28 mouse cellular contexts compared by ENCODE assay signal in genomic region chr4:123246221-123246620, GRCm38 (mm10). TPM values are rescaled to one million over a fixed set of nuclear protein-coding genes. Genes with fewer than 3 reads are reported as not detected.
A peak's percentile ranks its signal among the peaks of the same experiment; 100 is the strongest.
DNase-seq lines count a peak whose midpoint lies in the region; ATAC-seq and TF ChIP-seq lines count a peak whose summit lies in the region.
"Had no signal": no experiment of that assay in that cellular context is flagged by ENCODE, and none has a peak within 500 bp of the region (broad histone marks: within the 10 kb centered on the region; RNA-seq: fewer than 3 reads in every experiment).

No protein-coding gene starts in this region.

- H3ac ChIP-seq in myocyte (ENCODE audit: control insufficient read depth, insufficient read length): no peak overlapping the region

- no peak for TF ChIP-seq EP300 in heart, adult 2 months (IDR thresholded peaks at IDR 0.05; ENCODE audit: insufficient read depth, low read depth, low read length)

- H3K27me3 ChIP-seq in heart, adult 2 months (ENCODE audit: control insufficient read depth, insufficient read depth, low read length): no peaks in the 10 kb centered on the region
- no peaks in the 10 kb centered on the region for H3K27me3 ChIP-seq in intestine, embryonic 16.5 days (replicated peaks; ENCODE audit: control insufficient read depth, insufficient read depth, low read length)
- no peaks in the 10 kb centered on the region for H3K27me3 ChIP-seq in intestine, embryonic 15.5 days (replicated peaks)
- H3K27me3 ChIP-seq in megakaryocyte, embryonic 14.5 days (replicated peaks): peaks cover 82% of the 10 kb centered on the region
- H3K27me3 ChIP-seq in myocyte (ENCODE audit: control insufficient read depth, insufficient read depth, insufficient read length): no peaks in the 10 kb centered on the region
- H3K27me3 ChIP-seq: embryonic facial prominence, embryonic 15.5 days; forebrain, embryonic 15.5 days; hindbrain, embryonic 15.5 days; neural tube, embryonic 15.5 days; stomach, embryonic 15.5 days had no signal

- peaks cover 6% of the 10 kb centered on the region; the same call in 1 of the 2 replicates for H3K36me3 ChIP-seq in heart, adult 2 months (ENCODE audit: control insufficient read depth, insufficient read depth, low read length)
- 0 out of 2 replicates have a peak, but pooled peaks cover 2% of the 10 kb centered on the region for H3K36me3 ChIP-seq in intestine, embryonic 16.5 days (ENCODE audit: control insufficient read depth, insufficient read depth, low read length)
- H3K36me3 ChIP-seq in intestine, embryonic 15.5 days: no peaks in the 10 kb centered on the region
- no peaks in the 10 kb centered on the region for H3K36me3 ChIP-seq in megakaryocyte, embryonic 14.5 days (replicated peaks; ENCODE audit: low read length)
- H3K36me3 ChIP-seq in myocyte (ENCODE audit: control insufficient read depth, insufficient read depth): no peaks in the 10 kb centered on the region
- H3K36me3 ChIP-seq: embryonic facial prominence, embryonic 15.5 days; forebrain, embryonic 15.5 days; hindbrain, embryonic 15.5 days; liver, embryonic 13.5 days; neural tube, embryonic 15.5 days; stomach, embryonic 15.5 days had no signal

- DNase-seq in heart, adult 2 months: no peak
- DNase-seq in heart, adult 8-10 months (ENCODE audit: low spot score): no peak
- DNase-seq in left cerebral cortex, adult 2 months (ENCODE audit: extremely low spot score in 1 of 2, low spot score in 2 of 2): no peak
- DNase-seq: adrenal gland, postnatal 14 days; cerebellum, adult 8-10 months; cerebellum, postnatal 36 days; embryo, embryonic 11 days; gastrocnemius, postnatal 14 days; kidney, postnatal 14 days; liver, embryonic 13.5 days; right cerebral cortex, adult 18-20 months; right cerebral cortex, postnatal 4 days; thymus, adult 18-20 months; thymus, postnatal 36 days had no signal

- H3K4me3 ChIP-seq in heart, adult 2 months: no peak overlapping the region
- no peak overlapping the region for H3K4me3 ChIP-seq in intestine, embryonic 16.5 days (ENCODE audit: low read length)
- no peak overlapping the region for H3K4me3 ChIP-seq in intestine, embryonic 15.5 days (replicated peaks)
- peak overlapping the region; percentile 16 for H3K4me3 ChIP-seq in megakaryocyte, embryonic 14.5 days (replicated peaks)
- H3K4me3 ChIP-seq in myocyte: no peak overlapping the region
- no peak overlapping the region for H3K4me3 ChIP-seq in left cerebral cortex, adult 2 months
- H3K4me3 ChIP-seq: embryonic facial prominence, embryonic 15.5 days; forebrain, embryonic 15.5 days; hindbrain, embryonic 15.5 days; liver, embryonic 13.5 days; neural tube, embryonic 15.5 days; stomach, embryonic 15.5 days had no signal

- H3K9me3 ChIP-seq in intestine, embryonic 16.5 days (ENCODE audit: control insufficient read depth, low read length): no peaks in the 10 kb centered on the region
- no peaks in the 10 kb centered on the region for H3K9me3 ChIP-seq in intestine, embryonic 15.5 days
- no peaks in the 10 kb centered on the region; the same call in 1 of the 2 replicates for H3K9me3 ChIP-seq in megakaryocyte, embryonic 14.5 days
- H3K9me3 ChIP-seq: embryonic facial prominence, embryonic 15.5 days; forebrain, embryonic 15.5 days; hindbrain, embryonic 15.5 days; liver, embryonic 13.5 days; neural tube, embryonic 15.5 days; stomach, embryonic 15.5 days had no signal

- peak overlapping the region; percentile 83 for H3K27ac ChIP-seq in heart, adult 2 months
- H3K27ac ChIP-seq in intestine, embryonic 16.5 days (ENCODE audit: low read length): 0 out of 2 replicates have a peak overlapping the region, but pooled peaks have one; percentile 3
- no peak overlapping the region for H3K27ac ChIP-seq in intestine, embryonic 15.5 days
- H3K27ac ChIP-seq in left cerebral cortex, adult 2 months: no peak overlapping the region
- H3K27ac ChIP-seq: embryonic facial prominence, embryonic 15.5 days; forebrain, embryonic 15.5 days; hindbrain, embryonic 15.5 days; liver, embryonic 13.5 days; neural tube, embryonic 15.5 days had no signal

- H3K4me2 ChIP-seq in intestine, embryonic 16.5 days (ENCODE audit: low read depth, low read length): no peak overlapping the region
- no peak overlapping the region for H3K4me2 ChIP-seq in intestine, embryonic 15.5 days (replicated peaks)
- H3K4me2 ChIP-seq in myocyte (ENCODE audit: low read depth): peak overlapping the region; percentile 52
- H3K4me2 ChIP-seq: embryonic facial prominence, embryonic 15.5 days; forebrain, embryonic 15.5 days; hindbrain, embryonic 15.5 days; liver, embryonic 13.5 days; midbrain, embryonic 11.5 days; neural tube, embryonic 15.5 days; stomach, embryonic 15.5 days had no signal

- TF ChIP-seq POLR2A in heart, adult 2 months (IDR thresholded peaks at IDR 0.05; ENCODE audit: insufficient read depth, low read depth, low read length): no peak
- no peak for TF ChIP-seq POLR2A in myocyte (IDR thresholded peaks at IDR 0.05; ENCODE audit: insufficient read length, low read depth)

- 75% methylated on average over 7 of the region's 7 CpGs for WGBS in heart, adult 2 months
- WGBS in intestine, embryonic 16.5 days: 85% methylated on average over 7 of the region's 7 CpGs
- 83% methylated on average over 7 of the region's 7 CpGs for WGBS in intestine, embryonic 15.5 days

- no peak for TF ChIP-seq CTCF in heart, adult 2 months (IDR thresholded peaks at IDR 0.05)
- no peak for TF ChIP-seq CTCF in left cerebral cortex, adult 2 months (IDR thresholded peaks at IDR 0.05)

- peaks cover 21% of the 10 kb centered on the region for H3K4me1 ChIP-seq in heart, adult 2 months (ENCODE audit: control insufficient read depth, insufficient read depth, low read length)
- H3K4me1 ChIP-seq in intestine, embryonic 16.5 days (ENCODE audit: control insufficient read depth, insufficient read depth, low read length): peaks cover 3% of the 10 kb centered on the region
- peaks cover 15% of the 10 kb centered on the region for H3K4me1 ChIP-seq in intestine, embryonic 15.5 days (replicated peaks)
- no peaks in the 10 kb centered on the region; the same call in 1 of the 2 replicates for H3K4me1 ChIP-seq in megakaryocyte, embryonic 14.5 days
- H3K4me1 ChIP-seq: forebrain, embryonic 15.5 days; hindbrain, embryonic 15.5 days; liver, embryonic 13.5 days; neural tube, embryonic 15.5 days had no signal

- H3K9ac ChIP-seq in heart, adult 2 months (ENCODE audit: low read depth, low read length): no peak overlapping the region
- H3K9ac ChIP-seq in intestine, embryonic 16.5 days (ENCODE audit: low read depth, low read length): no peak overlapping the region
- no peak overlapping the region for H3K9ac ChIP-seq in intestine, embryonic 15.5 days
- H3K9ac ChIP-seq: embryonic facial prominence, embryonic 15.5 days; forebrain, embryonic 15.5 days; hindbrain, embryonic 15.5 days; liver, embryonic 13.5 days; neural tube, embryonic 15.5 days; stomach, embryonic 15.5 days had no signal

- no peak for ATAC-seq in intestine, embryonic 16.5 days
- no peak for ATAC-seq in intestine, embryonic 15.5 days
- ATAC-seq in megakaryocyte, adult 5-6 weeks (ENCODE audit: poor library complexity, severe bottlenecking): no peak
- ATAC-seq: CD4-positive, CD25-positive, alpha-beta regulatory T cell, adult 4 months; forebrain, embryonic 15.5 days had no signal

- intact Hi-C loops in heart, adult 2 months (cut with DNase I): no loop called here
- intact Hi-C loops in left cerebral cortex, adult 2 months (cut with DNase I): no loop called here

- H3K79me2 ChIP-seq in heart, adult 2 months (replicated peaks; ENCODE audit: control insufficient read depth, insufficient read depth, low read length): no peaks in the 10 kb centered on the region
- no peaks in the 10 kb centered on the region for H3K79me2 ChIP-seq in myocyte (ENCODE audit: control insufficient read depth, insufficient read depth)

TF ChIP-seq in myocyte, 11 proteins besides CTCF, POLR2A, EP300 and RAD21 (continues in another document):
- TF ChIP-seq TCF3 (IDR thresholded peaks at IDR 0.05; ENCODE audit: insufficient read length, low read depth) (no peak), CEBPB (IDR thresholded peaks at IDR 0.05; ENCODE audit: insufficient read depth, poor library complexity, severe bottlenecking) (no peak)

RNA-seq across cellular contexts. Expression of gene Heyl, which starts 12.9 kb away (rescaled TPM):
- 10 to 100 TPM; 15.8 to 16.5 TPM for total RNA-seq in heart, adult 2 months (2021)
- polyA plus RNA-seq in heart, adult 2 months (2012; rRNA removed): 16.8 and 21.3 TPM in 2 replicates
- total RNA-seq in heart, adult 8-10 months (2022): 10 to 100 TPM in 3 of 4 experiments, 1 to 10 TPM in 1; 9.7 to 11.7 (median 10.9) TPM
- 10.7 and 12.0 TPM in 2 replicates for polyA plus RNA-seq in intestine, embryonic 16.5 days (2015; fragmentation: Nextera tagmentation; extraction: Ambion mirVana)
- 13.7 and 13.9 TPM in 2 replicates for polyA plus RNA-seq in intestine, embryonic 15.5 days (2015; fragmentation: Nextera tagmentation; extraction: Ambion mirVana)
- not detected in 2 replicates for polyA plus RNA-seq in megakaryocyte, embryonic 14.5 days (2012; ENCODE audit: insufficient read depth, low replicate concordance)
- total RNA-seq in megakaryocyte, adult 5-6 weeks (2015): not detected in 2 replicates
- not detected in 2 replicates for total RNA-seq in megakaryocyte, adult 5-6 weeks (2017)
- 30.2 TPM for polyA plus RNA-seq in myocyte (2012; fragmentation: generic; extraction: Trizol)
- 1 to 10 TPM; 2.7 to 3.9 TPM for total RNA-seq in left cerebral cortex, adult 2 months (2021)
- polyA plus RNA-seq: CD4-positive, CD25-positive, alpha-beta regulatory T cell, adult 4 months had no signal

RNA-seq across cellular contexts. Expression of gene Pabpc4, which starts 15.9 kb away (rescaled TPM):
- 100 to 1,000 TPM; 336 to 376 TPM for total RNA-seq in heart, adult 2 months (2021)
- 207 and 299 TPM in 2 replicates for polyA plus RNA-seq in heart, adult 2 months (2012; rRNA removed)
- 100 to 1,000 TPM; 323 to 392 (median 367) TPM for total RNA-seq in heart, adult 8-10 months (2022)
- polyA plus RNA-seq in intestine, embryonic 16.5 days (2015; fragmentation: Nextera tagmentation; extraction: Ambion mirVana): 31.6 and 36.7 TPM in 2 replicates
- 40.7 and 48.7 TPM in 2 replicates for polyA plus RNA-seq in intestine, embryonic 15.5 days (2015; fragmentation: Nextera tagmentation; extraction: Ambion mirVana)
- polyA plus RNA-seq in megakaryocyte, embryonic 14.5 days (2012; ENCODE audit: insufficient read depth, low replicate concordance): 478 and 1,194 TPM in 2 replicates
- 29.1 and 32.3 TPM in 2 replicates for total RNA-seq in megakaryocyte, adult 5-6 weeks (2015)
- 30.1 and 34.8 TPM in 2 replicates for total RNA-seq in megakaryocyte, adult 5-6 weeks (2017)
- 154 TPM for polyA plus RNA-seq in myocyte (2012; fragmentation: generic; extraction: Trizol)
- 10 to 100 TPM; 44.9 to 45.4 TPM for total RNA-seq in left cerebral cortex, adult 2 months (2021)

RNA-seq across cellular contexts. Expression of gene Nt5c1a, which starts 44.9 kb away (rescaled TPM):
- 10 to 100 TPM; 50.8 to 57.6 TPM for total RNA-seq in heart, adult 2 months (2021)
- polyA plus RNA-seq in heart, adult 2 months (2012; rRNA removed): 19.6 and 41.6 TPM in 2 replicates
- 10 to 100 TPM; 48.9 to 75.3 (median 70.1) TPM for total RNA-seq in heart, adult 8-10 months (2022)
- not detected in 2 replicates for polyA plus RNA-seq in intestine, embryonic 16.5 days (2015; fragmentation: Nextera tagmentation; extraction: Ambion mirVana)
- not detected in 2 replicates for polyA plus RNA-seq in intestine, embryonic 15.5 days (2015; fragmentation: Nextera tagmentation; extraction: Ambion mirVana)
- polyA plus RNA-seq in megakaryocyte, embryonic 14.5 days (2012; ENCODE audit: insufficient read depth, low replicate concordance): not detected in 2 replicates
- not detected in 2 replicates for total RNA-seq in megakaryocyte, adult 5-6 weeks (2015)
- not detected in 2 replicates for total RNA-seq in megakaryocyte, adult 5-6 weeks (2017)
- polyA plus RNA-seq in myocyte (2012; fragmentation: generic; extraction: Trizol): not detected
- 10 to 100 TPM in 1 of 2 experiments, 1 to 10 TPM in 1; 9.3 to 11.4 TPM for total RNA-seq in left cerebral cortex, adult 2 months (2021)
- polyA plus RNA-seq: CD4-positive, CD25-positive, alpha-beta regulatory T cell, adult 4 months; embryonic facial prominence, embryonic 15.5 days; forebrain, embryonic 15.5 days; intestine, embryonic 14.5 days; liver, embryonic 13.5 days; lung, embryonic 16.5 days; midbrain, embryonic 11.5 days; stomach, embryonic 15.5 days had no signal

Comparison
In these comparisons a context has a peak if more than half of its experiments do, and no peak if none do; other contexts are left out.
1. H3K27ac ChIP-seq: peak in heart, adult 2 months (single experiment) and intestine, embryonic 16.5 days (single experiment); none in intestine, embryonic 15.5 days (single experiment) and left cerebral cortex, adult 2 months (single experiment).
2. RNA of gene Heyl, which starts 12.9 kb away (polyA plus RNA-seq): 30.2 TPM in myocyte (single experiment), 16.8 to 21.3 TPM in heart, adult 2 months, 13.7 to 13.9 TPM in intestine, embryonic 15.5 days and 10.7 to 12.0 TPM in intestine, embryonic 16.5 days; not detected in megakaryocyte, embryonic 14.5 days; every median in the first group is over 10 times any median in the second.
3. RNA of gene Nt5c1a, which starts 44.9 kb away (polyA plus RNA-seq): 19.6 to 41.6 TPM in heart, adult 2 months; not detected in intestine, embryonic 16.5 days, not detected in myocyte (single experiment), not detected in intestine, embryonic 15.5 days and not detected in megakaryocyte, embryonic 14.5 days; every median in the first group is over 10 times any median in the second.